Mouse (Mus musculus): Measurements from ENCODE around the gene Olfr1364. TPM values are rescaled to one million over a fixed set of nuclear protein-coding genes. Genes with fewer than 3 reads are reported as not detected.

The Olfr1364 gene
- polyA plus RNA-seq (2021; fragmentation: Nextera tagmentation): not detected in 2 replicates
- long read RNA-seq, experiment 1: 0 reads
- long read RNA-seq, experiment 2: 0 reads

DNA sequence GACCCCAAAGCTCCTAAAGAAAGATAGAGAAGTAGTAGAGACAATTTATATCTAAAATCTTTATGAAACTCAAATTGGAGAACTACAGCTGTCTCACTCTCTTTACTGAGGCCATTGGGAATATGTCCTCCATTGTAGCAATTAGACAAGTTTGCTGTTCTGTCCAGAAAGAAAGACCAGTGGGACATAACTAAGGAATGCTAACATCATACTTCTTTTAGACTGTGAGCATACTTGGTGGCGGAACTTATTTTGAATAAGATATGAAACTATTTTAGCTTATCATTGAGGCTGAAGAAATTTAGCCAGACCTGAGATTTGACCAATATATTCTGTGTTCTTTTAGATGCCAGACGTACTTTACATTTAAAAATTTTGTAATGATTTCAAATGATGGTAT, at the start of gene Olfr1364:
Gene Olfr1364 (minus strand): TSS at position 101 of the 400 bp plus-strand sequence.

DNA sequence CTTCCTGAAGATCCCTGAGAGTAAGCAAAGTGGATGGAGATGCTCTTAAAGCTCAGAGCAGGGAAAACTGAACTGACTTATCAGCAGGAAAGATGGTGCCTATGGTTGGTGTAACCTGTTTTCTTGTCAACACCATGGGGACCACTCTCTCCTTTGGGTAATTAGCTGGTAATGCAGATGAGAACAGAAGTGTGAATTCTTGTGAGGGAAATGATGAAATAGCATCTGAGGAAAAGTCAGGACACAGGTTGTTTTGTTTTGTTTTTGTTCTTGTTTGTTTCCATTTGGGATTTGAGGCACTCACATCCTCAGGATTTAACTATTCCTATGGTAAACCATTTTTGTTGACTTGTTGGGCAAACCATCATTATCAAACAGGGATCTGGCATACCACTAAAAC, 32.4 kb upstream of the Olfr1364 start, which contains the start of gene Olfr1362:
Gene Olfr1362 (minus strand): TSS at position 101 of the 400 bp plus-strand sequence.

DNA sequence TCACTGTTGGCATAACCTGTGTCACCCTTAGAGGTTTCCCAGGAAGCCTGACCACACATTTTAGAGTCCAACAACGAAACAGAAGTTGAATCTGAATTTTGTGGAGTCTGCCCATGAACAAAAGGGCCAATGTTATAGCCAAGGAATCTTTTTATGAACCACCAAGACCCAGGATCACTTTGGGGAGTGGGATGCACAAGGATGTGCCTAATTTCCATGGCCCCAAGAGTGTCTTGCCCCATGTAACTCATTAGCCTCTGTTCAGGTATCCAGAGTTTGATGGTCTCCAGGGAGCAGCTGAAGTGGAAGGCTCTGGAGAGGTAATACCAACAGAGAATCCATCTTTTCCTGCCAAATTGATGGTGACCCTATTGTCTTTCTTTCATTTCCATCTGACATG, 21.8 kb downstream of the Olfr1364 start, which contains the start of gene Olfr1535:
Gene Olfr1535 (minus strand): TSS at position 101 of the 400 bp plus-strand sequence.

DNA sequence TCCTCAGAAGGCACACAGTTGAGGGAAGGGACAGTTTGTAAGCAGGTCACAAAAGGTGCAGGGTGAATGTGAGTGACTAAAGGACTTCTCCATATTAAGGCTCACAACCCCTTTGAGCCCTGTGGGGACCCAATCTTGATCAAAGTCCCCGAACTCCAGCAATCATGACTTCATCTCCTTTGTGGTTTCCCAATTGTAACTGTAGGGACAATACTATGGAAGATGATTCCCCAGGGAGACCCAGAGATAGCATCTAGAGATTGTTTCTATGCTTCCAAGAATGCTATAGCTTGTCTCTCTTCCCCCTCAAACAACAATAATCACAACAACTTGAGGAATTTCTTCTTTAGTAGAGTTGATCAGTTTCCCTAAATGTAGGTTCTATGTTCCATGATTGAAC, 38.9 kb downstream of the Olfr1364 start, which contains the start of gene Olfr1366:
Gene Olfr1366 (minus strand): TSS at position 101 of the 400 bp plus-strand sequence.

DNA sequence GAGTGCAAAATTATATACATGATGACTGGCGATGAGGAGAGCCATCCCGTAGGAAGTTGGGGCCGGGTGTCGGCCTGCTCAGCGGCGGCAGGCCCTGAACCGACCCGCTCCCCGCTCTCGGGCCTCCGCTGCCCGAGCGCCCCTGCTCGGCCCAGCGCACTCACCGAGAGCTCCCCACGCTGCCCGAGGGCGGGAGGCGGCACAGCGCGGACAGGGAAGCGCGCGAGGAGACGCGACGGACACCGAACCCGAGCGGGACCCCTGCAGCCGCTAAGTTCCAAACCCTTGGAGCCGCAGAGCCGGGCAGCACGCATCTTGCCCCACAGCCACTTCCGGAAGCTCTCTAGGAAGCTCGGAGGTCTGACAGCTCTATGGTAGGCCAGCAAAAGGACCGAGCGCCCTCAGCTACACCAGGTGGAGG, 50.8 kb downstream of the Olfr1364 start, which contains the start of gene Zkscan8:
Gene Zkscan8 (minus strand): TSS at position 340 of the 421 bp plus-strand sequence.

Other genes starting within 250 kb of the Olfr1364 start
- not detected in 2 replicates for gene Olfr1367, start 234.8 kb downstream of the Olfr1364 start, polyA plus RNA-seq (2021; fragmentation: Nextera tagmentation)
- 5.0 and 5.1 TPM in 2 replicates for gene Zscan12, start 218.9 kb downstream of the Olfr1364 start, polyA plus RNA-seq (2021; fragmentation: Nextera tagmentation)
- gene Zkscan3, start 179.0 kb downstream of the Olfr1364 start, polyA plus RNA-seq (2021; fragmentation: Nextera tagmentation): 11.1 and 12.4 TPM in 2 replicates
- gene Pgbd1, start 140.7 kb downstream of the Olfr1364 start, polyA plus RNA-seq (2021; fragmentation: Nextera tagmentation): 1.2 TPM in 2 replicates
- gene Zscan26, start 128.0 kb downstream of the Olfr1364 start, polyA plus RNA-seq (2021; fragmentation: Nextera tagmentation): 52.8 and 74.6 TPM in 2 replicates
- gene Nkapl, start 113.2 kb downstream of the Olfr1364 start, polyA plus RNA-seq (2021; fragmentation: Nextera tagmentation): 1.5 TPM in 2 replicates
- gene Zkscan4, start 102.9 kb downstream of the Olfr1364 start, polyA plus RNA-seq (2021; fragmentation: Nextera tagmentation): 3.1 and 3.4 TPM in 2 replicates
- gene Gm10065, start 102.3 kb downstream of the Olfr1364 start, polyA plus RNA-seq (2021; fragmentation: Nextera tagmentation): 3.9 TPM in 1 of 2 replicates, not detected in the other
- gene AK157302, start 86.5 kb downstream of the Olfr1364 start, polyA plus RNA-seq (2021; fragmentation: Nextera tagmentation): 1.5 and 2.0 TPM in 2 replicates
- gene Gm11273, start 80.3 kb downstream of the Olfr1364 start, polyA plus RNA-seq (2021; fragmentation: Nextera tagmentation): 13.2 and 14.1 TPM in 2 replicates
- gene Zkscan8, start 50.6 kb downstream of the Olfr1364 start, polyA plus RNA-seq (2021; fragmentation: Nextera tagmentation): 3.0 and 3.3 TPM in 2 replicates
- gene Olfr1366, start 39.0 kb downstream of the Olfr1364 start, polyA plus RNA-seq (2021; fragmentation: Nextera tagmentation): 0.09 TPM in 1 of 2 replicates, not detected in the other
- 0.06 TPM in 1 of 2 replicates, not detected in the other for gene Olfr1535, start 21.9 kb downstream of the Olfr1364 start, polyA plus RNA-seq (2021; fragmentation: Nextera tagmentation)
- not detected in 2 replicates for gene Olfr1362, start 32.3 kb upstream of the Olfr1364 start, polyA plus RNA-seq (2021; fragmentation: Nextera tagmentation)
- not detected in 2 replicates for gene Olfr11, start 60.8 kb upstream of the Olfr1364 start, polyA plus RNA-seq (2021; fragmentation: Nextera tagmentation)
- not detected in 2 replicates for gene Olfr1361, start 81.6 kb upstream of the Olfr1364 start, polyA plus RNA-seq (2021; fragmentation: Nextera tagmentation)
- not detected in 2 replicates for gene Olfr1360, start 95.6 kb upstream of the Olfr1364 start, polyA plus RNA-seq (2021; fragmentation: Nextera tagmentation)
- not detected in 2 replicates for gene Olfr1359, start 116.4 kb upstream of the Olfr1364 start, polyA plus RNA-seq (2021; fragmentation: Nextera tagmentation)
- not detected in 2 replicates for gene Hist1h2bl, start 134.4 kb upstream of the Olfr1364 start, polyA plus RNA-seq (2021; fragmentation: Nextera tagmentation)
- not detected in 2 replicates for gene Hist1h2ai, start 134.7 kb upstream of the Olfr1364 start, polyA plus RNA-seq (2021; fragmentation: Nextera tagmentation)
- gene Hist1h3h, start 135.9 kb upstream of the Olfr1364 start, polyA plus RNA-seq (2021; fragmentation: Nextera tagmentation): not detected in 2 replicates
- not detected in 2 replicates for gene Hist1h2bm, start 140.3 kb upstream of the Olfr1364 start, polyA plus RNA-seq (2021; fragmentation: Nextera tagmentation)
- 0.83 and 0.92 TPM in 2 replicates for gene Hist1h4j, start 153.3 kb upstream of the Olfr1364 start, polyA plus RNA-seq (2021; fragmentation: Nextera tagmentation)
- 0.70 and 3.0 TPM in 2 replicates for gene Hist1h4k, start 168.7 kb upstream of the Olfr1364 start, polyA plus RNA-seq (2021; fragmentation: Nextera tagmentation)
- 1.8 TPM in 1 of 2 replicates, not detected in the other for gene Hist1h2ak, start 172.1 kb upstream of the Olfr1364 start, polyA plus RNA-seq (2021; fragmentation: Nextera tagmentation)
- 1.0 and 2.3 TPM in 2 replicates for gene Hist1h2bn, start 172.4 kb upstream of the Olfr1364 start, polyA plus RNA-seq (2021; fragmentation: Nextera tagmentation)
- 0.59 and 0.97 TPM in 2 replicates for gene Hist1h1b, start 198.9 kb upstream of the Olfr1364 start, polyA plus RNA-seq (2021; fragmentation: Nextera tagmentation)
- gene Hist1h3i, start 201.6 kb upstream of the Olfr1364 start, polyA plus RNA-seq (2021; fragmentation: Nextera tagmentation): 1.7 and 2.9 TPM in 2 replicates
- gene Hist1h2an, start 205.5 kb upstream of the Olfr1364 start, polyA plus RNA-seq (2021; fragmentation: Nextera tagmentation): 2.4 TPM in 1 of 2 replicates, not detected in the other
- gene Hist1h2bp, start 205.7 kb upstream of the Olfr1364 start, polyA plus RNA-seq (2021; fragmentation: Nextera tagmentation): not detected in 2 replicates
- gene Hist1h2bq, start 228.4 kb upstream of the Olfr1364 start, polyA plus RNA-seq (2021; fragmentation: Nextera tagmentation): 0.40 and 1.2 TPM in 2 replicates
- not detected in 2 replicates for gene Hist1h2ao, start 228.7 kb upstream of the Olfr1364 start, polyA plus RNA-seq (2021; fragmentation: Nextera tagmentation)
- gene Hist1h4m, start 230.0 kb upstream of the Olfr1364 start, polyA plus RNA-seq (2021; fragmentation: Nextera tagmentation): 1.8 and 3.3 TPM in 2 replicates

Data from left cerebral cortex, adult 6 months (tissue).